13 mouse cellular contexts compared by ENCODE assay signal in the genomic region with DNA sequence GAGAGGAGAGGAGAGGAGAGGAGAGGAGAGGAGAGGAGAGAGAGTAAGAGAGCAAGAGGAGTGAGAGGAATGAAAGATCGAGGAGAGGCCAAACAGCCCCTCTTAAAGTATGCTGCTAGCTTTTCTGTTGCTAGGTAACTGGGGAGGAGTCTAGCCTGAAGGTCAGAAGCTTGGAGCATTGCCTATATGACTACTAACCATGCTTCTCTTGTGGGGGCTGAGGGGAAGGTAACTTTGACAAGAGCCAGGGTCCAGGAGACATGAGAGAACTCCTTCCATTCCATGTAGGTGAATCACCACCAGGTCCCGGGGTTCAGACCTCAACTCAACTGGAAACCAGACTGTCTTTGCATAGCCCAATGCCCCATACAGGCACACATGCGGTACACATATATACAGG. TPM values are rescaled to one million over a fixed set of nuclear protein-coding genes. Genes with fewer than 3 reads are reported as not detected.
DNase-seq lines count a peak whose midpoint lies in the region.
"Had no signal": no experiment of that assay in that cellular context is flagged by ENCODE, and none has a peak within 500 bp of the region (broad histone marks: within the 10 kb centered on the region; RNA-seq: fewer than 3 reads in every experiment).

No protein-coding gene starts in this region.

- DNase-seq in adrenal gland, adult (ENCODE audit: inconsistent age in 2 of 2, low spot score in 1 of 2): peak; percentile 32 to 74
- DNase-seq in adrenal gland, postnatal 4 days (ENCODE audit: low spot score in 2 of 2): no peak
- peak; percentile 43 for DNase-seq in adrenal gland, postnatal 10 days
- DNase-seq in adrenal gland, adult 18-20 months (ENCODE audit: low spot score in 2 of 2): no peak
- DNase-seq in heart, adult 11 months: peak; percentile 61
- no peak for DNase-seq in heart, postnatal 14 days
- DNase-seq: B cell, adult 2 months; cerebellum, adult 11-12 months; cerebellum, adult 2 months; cerebellum, adult 9-10 months; cerebellum, postnatal 10 days; cerebellum, postnatal 25 days; forebrain, postnatal 0 days had no signal

- intact Hi-C loops in heart, postnatal 14 days (cut with DNase I): no loop called here

RNA-seq across cellular contexts. Expression of a gene that starts 25.1 kb away (rescaled TPM):
- 100 to 1,000 TPM; 184 to 198 TPM for total RNA-seq in adrenal gland, postnatal 4 days (2021)
- total RNA-seq in adrenal gland, postnatal 10 days (2021): 100 to 1,000 TPM; 164 to 216 TPM
- total RNA-seq in adrenal gland, adult 18-20 months (2021): 1,000 to 10,000 TPM; 1,162 to 1,188 TPM
- 1 to 10 TPM; 1.4 to 3.1 TPM for total RNA-seq in heart, postnatal 14 days (2021)

Comparison
In these comparisons a context has a peak if more than half of its experiments do, and no peak if none do; other contexts are left out.
1. DNase-seq: peak in adrenal gland, adult (2 of 2), adrenal gland, postnatal 10 days (single experiment) and heart, adult 11 months (single experiment); none in adrenal gland, postnatal 4 days (0 of 2), adrenal gland, adult 18-20 months (0 of 2) and heart, postnatal 14 days (0 of 2).
2. RNA of a gene that starts 25.1 kb away (total RNA-seq): 1,162 to 1,188 TPM in adrenal gland, adult 18-20 months, 164 to 216 TPM in adrenal gland, postnatal 10 days and 184 to 198 TPM in adrenal gland, postnatal 4 days; 1.4 to 3.1 TPM in heart, postnatal 14 days; every median in the first group is over 10 times any median in the second.